Mouse (Mus musculus): Measurements from ENCODE around the gene Rgs19. TPM values are rescaled to one million over a fixed set of nuclear protein-coding genes. Genes with fewer than 3 reads are reported as not detected.

Gene Rgs19
- total RNA-seq (2021): 10 to 100 TPM; 30.2 to 31.1 TPM
- long read RNA-seq, experiment 1, transcript Rgs19-201 (6 exons, 1,511 nt): major isoform, 6 of 17 reads
- long read RNA-seq, experiment 1, partial matches to known transcripts: 5 of 17 reads
- long read RNA-seq, experiment 1, other reads (novel, unspliced or antisense): 3 of 17 reads
- long read RNA-seq, experiment 2, transcript Rgs19-201 (6 exons, 1,511 nt): major isoform, 10 of 26 reads
- long read RNA-seq, experiment 2, transcript Rgs19-204 (5 exons, 779 nt): minor isoform, 9 of 26 reads
- long read RNA-seq, experiment 2, partial matches to known transcripts: 2 of 26 reads
- long read RNA-seq, experiment 2, other reads (novel, unspliced or antisense): 2 of 26 reads

GRCm38 (mm10) chr2:181693339-181694280 lies at the start of gene Rgs19:
Gene Rgs19, minus strand, starts transcription at chr2:181693977.
- peak; percentile 55 to 72 for DNase-seq (ENCODE audit: low spot score in 2 of 2)

GRCm38 (mm10) chr2:181730051-181730450 lies 36.3 kb upstream of the Rgs19 start:
- DNase-seq (ENCODE audit: low spot score in 2 of 2): no peak

GRCm38 (mm10) chr2:181727659-181728262 lies 34.0 kb upstream of the Rgs19 start:
- no peak for DNase-seq (ENCODE audit: low spot score in 2 of 2)

GRCm38 (mm10) chr2:181722213-181722612 lies 28.4 kb upstream of the Rgs19 start:
- DNase-seq (ENCODE audit: low spot score in 2 of 2): peak in 1 of 2 experiments; percentile 7

- DNase-seq (ENCODE audit: low spot score in 2 of 2): no peak
These were observed 27.4 kb upstream of the Rgs19 start for GRCm38 (mm10) chr2:181721200-181721599.

GRCm38 (mm10) chr2:181720061-181720460 lies 26.3 kb upstream of the Rgs19 start:
- no peak for DNase-seq (ENCODE audit: low spot score in 2 of 2)

- no peak for DNase-seq (ENCODE audit: low spot score in 2 of 2)
These were observed 23.2 kb upstream of the Rgs19 start for GRCm38 (mm10) chr2:181716991-181717390.

- DNase-seq (ENCODE audit: low spot score in 2 of 2): no peak
These were observed 21.6 kb upstream of the Rgs19 start for GRCm38 (mm10) chr2:181715382-181715781.

- no peak for DNase-seq (ENCODE audit: low spot score in 2 of 2)
These were observed 21.1 kb upstream of the Rgs19 start, which contains the start of gene Oprl1 for GRCm38 (mm10) chr2:181714903-181715326. Gene Oprl1, plus strand, starts transcription at chr2:181715016.

GRCm38 (mm10) chr2:181713749-181714148 lies 20.0 kb upstream of the Rgs19 start:
- DNase-seq (ENCODE audit: low spot score in 2 of 2): no peak

- no peak for DNase-seq (ENCODE audit: low spot score in 2 of 2)
These were observed 12.9 kb upstream of the Rgs19 start for GRCm38 (mm10) chr2:181706668-181707067.

- DNase-seq (ENCODE audit: low spot score in 2 of 2): no peak
These were observed 4.5 kb upstream of the Rgs19 start, which contains the start of gene Lkaaear1 for GRCm38 (mm10) chr2:181698241-181698640. Gene Lkaaear1, minus strand, starts transcription at chr2:181698442.

- DNase-seq (ENCODE audit: low spot score in 2 of 2): no peak
These were observed 3.1 kb upstream of the Rgs19 start for GRCm38 (mm10) chr2:181696801-181697420.

- DNase-seq (ENCODE audit: low spot score in 2 of 2): no peak
These were observed 2.0 kb upstream of the Rgs19 start for GRCm38 (mm10) chr2:181695776-181696175.

GRCm38 (mm10) chr2:181694581-181694980 lies 804 bp upstream of the Rgs19 start:
- no peak for DNase-seq (ENCODE audit: low spot score in 2 of 2)

- DNase-seq (ENCODE audit: low spot score in 2 of 2): no peak
These were observed 1.5 kb downstream of the Rgs19 start for GRCm38 (mm10) chr2:181692304-181692703.

- DNase-seq (ENCODE audit: low spot score in 2 of 2): no peak
These were observed 2.2 kb downstream of the Rgs19 start for GRCm38 (mm10) chr2:181691571-181691970.

GRCm38 (mm10) chr2:181691083-181691482 lies 2.7 kb downstream of the Rgs19 start:
- no peak for DNase-seq (ENCODE audit: low spot score in 2 of 2)

- DNase-seq (ENCODE audit: low spot score in 2 of 2): no peak
These were observed 4.2 kb downstream of the Rgs19 start for GRCm38 (mm10) chr2:181689466-181690160.

GRCm38 (mm10) chr2:181687586-181687985 lies 6.2 kb downstream of the Rgs19 start:
- no peak for DNase-seq (ENCODE audit: low spot score in 2 of 2)
